Mouse (Mus musculus) bone marrow macrophage, adult 2 months (primary cell): ENCODE data around the gene Nup153.

Experiments used
- CTCF ChIP-seq: IDR thresholded peaks from 2 replicates; pipeline ENCODE4 v1.5.1; 2012; ENCODE audit warnings: low read depth, mild to moderate bottlenecking, low read length, moderate library complexity
- POLR2A ChIP-seq: IDR thresholded peaks from 2 replicates; pipeline ENCODE4 v1.6.1; 2012; ENCODE audit warnings: mild to moderate bottlenecking, low read depth, low read length, borderline replicate concordance

- TF ChIP-seq CTCF (no peak), POLR2A (no peak)
These were observed 31.8 kb downstream of the Nup153 start for GRCm38 (mm10) chr13:46695932-46696331.
